8 mouse cellular contexts compared by ENCODE assay signal in the genomic region with DNA sequence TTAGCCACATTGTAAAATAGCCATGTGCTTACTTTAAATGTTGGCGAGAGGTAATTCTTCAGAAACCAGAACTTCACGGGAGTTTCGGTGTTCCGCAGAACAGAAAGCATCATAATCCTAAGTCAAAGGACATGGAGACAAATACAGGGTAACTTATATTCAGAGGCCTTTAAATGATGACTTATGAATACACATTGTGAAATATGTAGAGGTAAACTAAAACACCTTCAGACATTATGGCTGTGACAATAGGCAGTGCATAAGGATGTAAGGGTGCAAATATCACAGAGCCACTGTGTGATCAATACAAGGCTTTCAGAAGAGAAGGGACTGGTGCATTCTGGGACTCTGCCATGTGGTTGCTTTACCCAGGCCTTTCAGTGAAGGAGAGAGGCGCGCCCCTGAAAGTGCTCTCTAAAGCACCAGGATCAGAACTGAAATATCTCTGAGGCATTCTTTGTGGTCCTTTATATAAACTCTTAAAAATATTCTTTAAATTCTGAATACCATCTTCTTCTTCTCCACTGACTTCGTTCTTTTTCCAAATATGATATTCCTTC.
DNase-seq lines count a peak whose midpoint lies in the region; ATAC-seq lines count a peak whose summit lies in the region.

No protein-coding gene starts in this region.

- peak overlapping the region; percentile 90 for H3K4me2 ChIP-seq in neural tube, embryonic 11.5 days (ENCODE audit: low read depth)
- H3K4me2 ChIP-seq in liver, embryonic 12.5 days, result peak overlapping the region; percentile 89
- H3K4me2 ChIP-seq in stomach, embryonic 15.5 days, result peak overlapping the region; percentile 82

- H3K27me3 ChIP-seq in neural tube, embryonic 11.5 days (ENCODE audit: control insufficient read depth, insufficient read depth, low read length), result no peaks in the 10 kb centered on the region
- no peaks in the 10 kb centered on the region for H3K27me3 ChIP-seq in liver, embryonic 12.5 days (replicated peaks)
- H3K27me3 ChIP-seq in stomach, embryonic 15.5 days (replicated peaks), result no peaks in the 10 kb centered on the region

- H3K9ac ChIP-seq in neural tube, embryonic 11.5 days (ENCODE audit: low read length), result no peak overlapping the region
- peak overlapping the region; percentile 54 for H3K9ac ChIP-seq in liver, embryonic 12.5 days
- H3K9ac ChIP-seq in stomach, embryonic 15.5 days, result no peak overlapping the region

- H3K9me3 ChIP-seq in neural tube, embryonic 11.5 days (ENCODE audit: control insufficient read depth, low read length), result no peaks in the 10 kb centered on the region
- no peaks in the 10 kb centered on the region for H3K9me3 ChIP-seq in liver, embryonic 12.5 days (replicated peaks)
- H3K9me3 ChIP-seq in stomach, embryonic 15.5 days, result no peaks in the 10 kb centered on the region

- 0 out of 2 replicates have a peak, but pooled peaks cover 2% of the 10 kb centered on the region for H3K4me1 ChIP-seq in neural tube, embryonic 11.5 days (ENCODE audit: control insufficient read depth, insufficient read depth, low read length)
- H3K4me1 ChIP-seq in liver, embryonic 12.5 days, result peaks cover 10% of the 10 kb centered on the region
- no peaks in the 10 kb centered on the region for H3K4me1 ChIP-seq in stomach, embryonic 15.5 days

- H3K27ac ChIP-seq in neural tube, embryonic 11.5 days (ENCODE audit: low read depth, low read length), result no peak overlapping the region
- peak overlapping the region; percentile 63 for H3K27ac ChIP-seq in liver, embryonic 12.5 days
- peak overlapping the region; percentile 61; the same call in 1 of the 2 replicates for H3K27ac ChIP-seq in stomach, embryonic 15.5 days

- no peak for ATAC-seq in neural tube, embryonic 11.5 days (ENCODE audit: insufficient read depth, low FRiP score, low TSS enrichment)
- ATAC-seq in liver, embryonic 12.5 days, result no peak
- ATAC-seq in stomach, embryonic 15.5 days (ENCODE audit: insufficient read depth, low FRiP score, low read depth), result no peak

- 69% methylated on average over 7 of the region's 7 CpGs for WGBS in neural tube, embryonic 11.5 days
- 43% methylated on average over 7 of the region's 7 CpGs for WGBS in liver, embryonic 12.5 days (ENCODE audit: insufficient replicate concordance)
- WGBS in stomach, embryonic 15.5 days, result 45% methylated on average over 7 of the region's 7 CpGs

- H3K36me3 ChIP-seq in neural tube, embryonic 11.5 days (ENCODE audit: control insufficient read depth, insufficient read depth, low read length), result no peaks in the 10 kb centered on the region
- H3K36me3 ChIP-seq in liver, embryonic 12.5 days, result 0 out of 2 replicates have a peak, but pooled peaks cover 4% of the 10 kb centered on the region
- H3K36me3 ChIP-seq in stomach, embryonic 15.5 days, result peaks cover 4% of the 10 kb centered on the region; the same call in 1 of the 2 replicates

- H3K4me3 ChIP-seq in neural tube, embryonic 11.5 days (ENCODE audit: low read depth, low read length), result peak overlapping the region; percentile 44
- peak overlapping the region; percentile 67 for H3K4me3 ChIP-seq in liver, embryonic 12.5 days
- peak overlapping the region; percentile 48 for H3K4me3 ChIP-seq in stomach, embryonic 15.5 days (replicated peaks)

- peak; percentile 36 for DNase-seq in cerebellum, adult 11-12 months
- DNase-seq in cerebellum, adult 18-20 months, result no peak
- no peak for DNase-seq in neural tube, embryonic 11.5 days (ENCODE audit: low spot score)
- no peak for DNase-seq in neural tube, embryonic 10.5 days (ENCODE audit: extremely low spot score, low spot score)
- DNase-seq in spleen, postnatal 14 days (ENCODE audit: low spot score in 2 of 2), result no peak
- DNase-seq in right cerebral cortex, postnatal 14 days, result no peak
